ENCODE assay signal across 20 mouse cellular contexts in genomic region chr10:59291536-59291935, GRCm38 (mm10). TPM values are rescaled to one million over a fixed set of nuclear protein-coding genes. Genes with fewer than 3 reads are reported as not detected.
DNase-seq lines count a peak whose midpoint lies in the region; ATAC-seq and TF ChIP-seq lines count a peak whose summit lies in the region.
"Had no signal": no experiment of that assay in that cellular context is flagged by ENCODE, and none has a peak within 500 bp of the region (broad histone marks: within the 10 kb centered on the region; RNA-seq: fewer than 3 reads in every experiment).

No protein-coding gene starts in this region.

- no peak overlapping the region for H3K4me2 ChIP-seq in liver, embryonic 11.5 days
- no peak overlapping the region for H3K4me2 ChIP-seq in intestine, postnatal 0 days (replicated peaks; ENCODE audit: low read depth)
- H3K4me2 ChIP-seq: embryonic facial prominence, embryonic 13.5 days; forebrain, embryonic 15.5 days; liver, embryonic 13.5 days; lung, embryonic 15.5 days; midbrain, embryonic 15.5 days had no signal

- H3K27me3 ChIP-seq in liver, embryonic 11.5 days (replicated peaks; ENCODE audit: control insufficient read depth, insufficient read depth, low read length) = no peaks in the 10 kb centered on the region
- H3K27me3 ChIP-seq in intestine, postnatal 0 days (replicated peaks; ENCODE audit: control insufficient read depth, insufficient read depth, low read length) = no peaks in the 10 kb centered on the region
- no peaks in the 10 kb centered on the region for H3K27me3 ChIP-seq in embryonic facial prominence, embryonic 10.5 days (replicated peaks; ENCODE audit: low read depth, poor library complexity, severe bottlenecking)
- H3K27me3 ChIP-seq: embryonic facial prominence, embryonic 13.5 days; forebrain, embryonic 15.5 days; liver, embryonic 13.5 days; lung, embryonic 15.5 days; midbrain, embryonic 15.5 days had no signal

- ATAC-seq in liver, embryonic 11.5 days (replicated peaks; ENCODE audit: low FRiP score) = no peak
- ATAC-seq in intestine, postnatal 0 days = peak; percentile 67
- ATAC-seq: forebrain, embryonic 15.5 days; hindbrain, postnatal 0 days had no signal

- peaks cover 5% of the 10 kb centered on the region; the same call in 1 of the 2 replicates for H3K4me1 ChIP-seq in liver, embryonic 11.5 days (replicated peaks; ENCODE audit: control insufficient read depth, insufficient read depth, low read length)
- no peaks in the 10 kb centered on the region for H3K4me1 ChIP-seq in intestine, postnatal 0 days (replicated peaks; ENCODE audit: control insufficient read depth, insufficient read depth, low read length)
- H3K4me1 ChIP-seq in embryonic facial prominence, embryonic 10.5 days = peaks cover 9% of the 10 kb centered on the region; the same call in 1 of the 2 replicates
- H3K4me1 ChIP-seq: forebrain, embryonic 15.5 days; lung, embryonic 15.5 days; midbrain, embryonic 15.5 days had no signal

- H3K9ac ChIP-seq in liver, embryonic 11.5 days (ENCODE audit: low read depth, low read length) = no peak overlapping the region
- no peak overlapping the region for H3K9ac ChIP-seq in intestine, postnatal 0 days (ENCODE audit: low read depth, low read length)
- H3K9ac ChIP-seq: embryonic facial prominence, embryonic 13.5 days; forebrain, embryonic 15.5 days; liver, embryonic 13.5 days; lung, embryonic 15.5 days; midbrain, embryonic 15.5 days had no signal

- H3K4me3 ChIP-seq in liver, embryonic 11.5 days (ENCODE audit: low read depth, low read length) = no peak overlapping the region
- no peak overlapping the region for H3K4me3 ChIP-seq in intestine, postnatal 0 days (ENCODE audit: low read depth, low read length)
- H3K4me3 ChIP-seq in embryonic facial prominence, embryonic 10.5 days = no peak overlapping the region
- H3K4me3 ChIP-seq: embryonic facial prominence, embryonic 13.5 days; forebrain, embryonic 15.5 days; heart, adult 2 months; liver, embryonic 13.5 days; lung, embryonic 15.5 days; midbrain, embryonic 15.5 days; myocyte had no signal

- peak overlapping the region; percentile 21; the same call in 1 of the 2 replicates for H3K27ac ChIP-seq in liver, embryonic 11.5 days (ENCODE audit: low read depth, low read length)
- H3K27ac ChIP-seq in intestine, postnatal 0 days (ENCODE audit: low read depth, low read length) = no peak overlapping the region
- no peak overlapping the region for H3K27ac ChIP-seq in embryonic facial prominence, embryonic 10.5 days (replicated peaks)
- H3K27ac ChIP-seq: embryonic facial prominence, embryonic 13.5 days; forebrain, embryonic 15.5 days; heart, adult 2 months; hindbrain, postnatal 0 days; liver, embryonic 13.5 days; lung, embryonic 15.5 days; midbrain, embryonic 15.5 days had no signal

- no peaks in the 10 kb centered on the region for H3K9me3 ChIP-seq in liver, embryonic 11.5 days (ENCODE audit: control insufficient read depth, low read length)
- H3K9me3 ChIP-seq in intestine, postnatal 0 days (ENCODE audit: control insufficient read depth) = no peaks in the 10 kb centered on the region
- no peaks in the 10 kb centered on the region for H3K9me3 ChIP-seq in embryonic facial prominence, embryonic 10.5 days
- H3K9me3 ChIP-seq: embryonic facial prominence, embryonic 13.5 days; forebrain, embryonic 15.5 days; liver, embryonic 13.5 days; lung, embryonic 15.5 days; midbrain, embryonic 15.5 days had no signal

- peak; percentile 36; the same call in 1 of the 2 replicates for TF ChIP-seq CTCF in intestine, postnatal 0 days (IDR thresholded peaks at IDR 0.05; ENCODE audit: low read depth)

- 42% methylated on average over 3 of the region's 3 CpGs for WGBS in liver, embryonic 11.5 days
- WGBS in intestine, postnatal 0 days = 23% methylated on average over 3 of the region's 3 CpGs
- WGBS in embryonic facial prominence, embryonic 10.5 days = 55% methylated on average over 3 of the region's 3 CpGs

- no peaks in the 10 kb centered on the region for H3K36me3 ChIP-seq in liver, embryonic 11.5 days (ENCODE audit: control insufficient read depth, insufficient read depth, low read length)
- no peaks in the 10 kb centered on the region for H3K36me3 ChIP-seq in intestine, postnatal 0 days (ENCODE audit: control insufficient read depth, insufficient read depth)
- no peaks in the 10 kb centered on the region for H3K36me3 ChIP-seq in embryonic facial prominence, embryonic 10.5 days (replicated peaks)
- H3K36me3 ChIP-seq: embryonic facial prominence, embryonic 13.5 days; forebrain, embryonic 15.5 days; liver, embryonic 13.5 days; lung, embryonic 15.5 days; midbrain, embryonic 15.5 days had no signal

- DNase-seq in liver, embryonic 11.5 days (ENCODE audit: low spot score) = no peak
- no peak for DNase-seq in liver
- peak; percentile 67 to 82 for DNase-seq in kidney, postnatal 25 days
- no peak for DNase-seq in urinary bladder, postnatal 25 days (ENCODE audit: low spot score)
- no peak for DNase-seq in embryonic facial prominence, embryonic 10.5 days (ENCODE audit: low spot score)
- DNase-seq in adrenal gland, postnatal 14 days = no peak
- DNase-seq: adrenal gland, adult 2 months; gastrocnemius, postnatal 25 days; heart, adult 2 months; heart, postnatal 36 days; liver, embryonic 13.5 days; spleen, adult 18-20 months; thymus, adult 2 months had no signal

RNA-seq across cellular contexts. Expression of gene P4ha1, which starts 31.6 kb away (rescaled TPM):
- 60.6 and 61.1 TPM in 2 replicates for polyA plus RNA-seq in liver, embryonic 11.5 days (2014; fragmentation: Nextera tagmentation; extraction: Ambion mirVana)
- polyA plus RNA-seq in intestine, postnatal 0 days (2015; fragmentation: Nextera tagmentation; extraction: Ambion mirVana) = 8.7 TPM in 2 replicates
- 49.3 and 55.7 TPM in 2 replicates for polyA plus RNA-seq in embryonic facial prominence, embryonic 10.5 days (2016; fragmentation: Nextera tagmentation; extraction: Ambion mirVana)
- total RNA-seq in adrenal gland, postnatal 14 days (2021) = 25.8 and 37.1 TPM in 2 replicates

Comparison
In these comparisons a context has a peak if more than half of its experiments do, and no peak if none do; other contexts are left out.
1. DNase-seq: peak in kidney, postnatal 25 days (2 of 2); none in liver, embryonic 11.5 days (single experiment), liver (single experiment), urinary bladder, postnatal 25 days (single experiment), embryonic facial prominence, embryonic 10.5 days (single experiment) and adrenal gland, postnatal 14 days (single experiment).